Mouse (Mus musculus) embryonic facial prominence, embryonic 13.5 days (tissue): ENCODE results near the gene 1700013F07Rik. TPM values are rescaled to one million over a fixed set of nuclear protein-coding genes. Genes with fewer than 3 reads are reported as not detected.
A peak's percentile ranks its signal among the peaks of the same experiment; 100 is the strongest.
"Not testable (repeated sequence)": the region's sequence is repeated elsewhere in the genome, so short reads cannot be mapped to it uniquely, and the experiment has no call there.

Experiments used
- ATAC-seq: fragments of 200-750 bp; cut with Nextera tagmentation; 2 replicates; pipeline ENCODE4 v1.8.0; 2017; ENCODE audit warnings: low read depth; ENCODE audit not compliant: insufficient number of reproducible peaks, insufficient read depth, low FRiP score, low TSS enrichment
- H3K27ac ChIP-seq: fragments of 300-500 bp; sonication (generic); 2 replicates; pipeline ENCODE4 v1.5.1; 2015; ENCODE audit warnings: moderate library complexity, mild to moderate bottlenecking, inconsistent platforms
- H3K27me3 ChIP-seq: fragments of 300-500 bp; sonication (generic); 2 replicates; pipeline ENCODE4 v1.6.1; 2015; ENCODE audit warnings: mild to moderate bottlenecking, inconsistent platforms
- H3K36me3 ChIP-seq: fragments of 300-500 bp; sonication (generic); 2 replicates; pipeline ENCODE4 v1.6.1; 2015; ENCODE audit warnings: mild to moderate bottlenecking, inconsistent platforms
- H3K4me1 ChIP-seq: fragments of 300-500 bp; sonication (generic); 2 replicates; pipeline ENCODE4 v1.6.1; 2015; ENCODE audit warnings: inconsistent platforms
- H3K4me2 ChIP-seq: fragments of 300-500 bp; sonication (generic); 2 replicates; pipeline ENCODE4 v1.6.1; 2015; ENCODE audit warnings: moderate library complexity, mild to moderate bottlenecking, inconsistent platforms
- H3K4me3 ChIP-seq: fragments of 300-500 bp; sonication (generic); 2 replicates; pipeline ENCODE4 v1.5.1; 2015; ENCODE audit warnings: mild to moderate bottlenecking, inconsistent platforms
- H3K9ac ChIP-seq: fragments of 300-500 bp; sonication (generic); 2 replicates; pipeline ENCODE4 v1.6.1; 2015; ENCODE audit warnings: mild to moderate bottlenecking, inconsistent platforms
- H3K9me3 ChIP-seq: fragments of 300-500 bp; sonication (generic); 2 replicates; pipeline ENCODE4 v1.6.1; 2016; ENCODE audit warnings: inconsistent platforms
- WGBS: fragments of 180-500 bp; shearing (Covaris S2); methylation state at CpG from one replicate; pipeline ENCODE4 v1.1.7; 2015; ENCODE audit warnings: mixed read lengths; 5-methylcytosine and 5-hydroxymethylcytosine counted together
- polyA plus RNA-seq: library from polyadenylated mRNA; unstranded; fragments of >200 nt; fragmentation: Nextera tagmentation; extraction: Ambion mirVana; gene quantifications from 2 replicates; pipeline ENCODE4 v1.2.1, GENCODE M21; 2015

The 1700013F07Rik gene
- polyA plus RNA-seq: not detected in 2 replicates

DNA sequence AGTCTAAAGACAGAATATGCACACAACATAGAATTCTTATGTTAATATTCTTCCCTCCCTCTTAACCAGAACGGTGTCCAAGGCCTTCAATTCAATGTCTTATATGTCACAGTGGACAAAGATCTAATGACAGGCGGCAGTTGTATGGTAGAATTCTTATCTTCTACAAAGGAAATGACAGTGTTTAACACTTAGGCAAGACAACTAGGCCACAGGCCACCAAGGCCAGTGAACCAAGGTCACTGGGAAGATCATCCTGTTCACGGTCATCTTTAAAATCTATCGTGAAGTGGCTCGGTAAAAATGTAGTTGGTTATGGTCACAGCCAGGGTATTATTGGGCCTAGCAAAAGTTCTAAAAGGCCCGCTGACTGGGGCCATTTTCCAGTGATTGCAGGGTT lies at the start of gene 1700013F07Rik:
Gene 1700013F07Rik (plus strand): TSS at position 200 of the 400 bp plus-strand sequence.
- H3K4me3 ChIP-seq: no peak within 1 kb of the TSS
- H3K9me3 ChIP-seq: no peaks in the 10 kb centered on the region
- H3K36me3 ChIP-seq: no peaks in the 10 kb centered on the region
- H3K27me3 ChIP-seq: peaks cover 26% of the 10 kb centered on the region
- no peak within 1 kb of the TSS for H3K4me2 ChIP-seq
- no peak within 1 kb of the TSS for H3K9ac ChIP-seq
- no peak for ATAC-seq
- 92% methylated on average over 6 of the region's 6 CpGs for WGBS
- H3K4me1 ChIP-seq: peaks cover 14% of the 10 kb centered on the region
- no peak within 1 kb of the TSS for H3K27ac ChIP-seq

DNA sequence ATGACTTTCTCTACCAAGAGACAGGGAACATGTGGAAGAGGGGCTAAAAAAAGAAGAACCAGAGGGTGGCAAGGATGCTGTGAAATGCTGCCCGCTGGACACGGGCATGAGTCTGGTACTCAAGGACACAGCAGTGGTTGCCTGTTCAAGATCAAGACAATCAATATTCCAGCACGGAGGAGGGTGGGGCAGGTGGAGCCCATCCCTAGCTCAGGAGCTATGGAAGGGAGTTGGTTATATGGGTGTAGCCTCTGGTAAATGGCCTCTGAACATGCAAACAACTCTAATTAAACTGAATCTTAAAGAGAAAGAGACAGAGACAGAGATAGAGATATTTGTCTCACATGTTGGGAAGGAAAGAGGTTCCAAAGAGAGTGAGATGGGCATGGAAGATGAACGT lies 49.2 kb upstream of the 1700013F07Rik start:
- no peak overlapping the region for H3K9ac ChIP-seq
- no peak overlapping the region for H3K4me3 ChIP-seq
- no peak overlapping the region for H3K27ac ChIP-seq
- H3K9me3 ChIP-seq: 0 out of 2 replicates have a peak, but pooled peaks cover 3% of the 10 kb centered on the region
- H3K4me2 ChIP-seq: no peak overlapping the region
- ATAC-seq: no peak
- H3K4me1 ChIP-seq: no peaks in the 10 kb centered on the region; the same call in 1 of the 2 replicates
- 87% methylated on average over 4 of the region's 4 CpGs for WGBS
- H3K27me3 ChIP-seq: no peaks in the 10 kb centered on the region
- H3K36me3 ChIP-seq: no peaks in the 10 kb centered on the region

DNA sequence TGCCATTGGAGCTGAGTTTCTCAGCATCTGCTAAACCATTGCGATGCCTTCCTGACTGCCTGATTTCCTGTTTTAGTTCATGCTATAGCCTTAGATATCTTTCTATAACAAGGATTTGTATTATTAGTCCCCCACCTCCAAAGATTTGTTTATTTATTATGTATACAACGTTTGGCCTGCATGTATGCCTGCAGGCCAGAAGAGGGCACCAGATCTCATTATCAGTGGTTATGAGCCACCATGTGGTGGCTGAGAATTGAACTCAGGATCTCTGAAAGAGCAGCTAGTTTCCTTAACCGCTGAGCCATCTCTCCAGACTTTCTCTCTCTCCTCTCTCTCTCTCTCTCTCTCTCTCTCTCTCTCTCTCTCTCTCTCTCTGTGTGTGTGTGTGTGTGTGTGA lies 44.0 kb upstream of the 1700013F07Rik start:
- no peaks in the 10 kb centered on the region for H3K4me1 ChIP-seq
- no peak overlapping the region for H3K4me2 ChIP-seq
- no peak overlapping the region for H3K4me3 ChIP-seq
- no peaks in the 10 kb centered on the region for H3K36me3 ChIP-seq
- H3K9me3 ChIP-seq: no peaks in the 10 kb centered on the region
- H3K9ac ChIP-seq: no peak overlapping the region
- H3K27ac ChIP-seq: no peak overlapping the region
- peaks cover 3% of the 10 kb centered on the region for H3K27me3 ChIP-seq
- ATAC-seq: no peak
- WGBS: 37% methylated on average over 3 of the region's 3 CpGs

DNA sequence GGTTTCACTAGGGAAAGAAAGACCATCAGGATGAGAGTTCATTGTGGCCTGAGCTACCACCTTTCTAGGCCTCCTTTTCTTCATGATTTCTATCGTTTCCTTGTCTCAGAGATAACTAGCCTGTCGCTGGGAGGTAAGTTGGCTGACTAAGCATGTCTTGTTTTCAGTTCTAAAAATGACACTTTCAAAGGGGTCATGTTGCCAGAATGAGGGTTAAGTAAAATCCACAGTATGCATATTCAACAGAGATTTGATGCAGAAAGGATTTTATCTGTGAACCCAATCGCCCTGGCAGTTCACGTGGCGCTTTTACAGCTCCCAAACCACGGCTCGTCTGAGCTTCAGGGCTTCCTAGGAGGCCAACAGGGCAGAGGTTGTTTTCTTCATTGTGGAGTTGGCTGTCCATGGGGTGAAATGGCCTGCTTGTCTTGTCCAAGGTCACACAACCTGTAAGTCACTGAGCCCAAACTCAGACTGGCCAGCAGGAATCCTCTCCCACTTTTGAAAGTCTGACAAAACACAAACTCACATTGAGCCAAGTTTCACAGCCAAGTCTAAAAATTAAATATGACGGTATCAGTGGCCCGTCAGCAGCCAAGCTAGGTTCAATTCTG lies 39.0 kb upstream of the 1700013F07Rik start:
- no peak overlapping the region for H3K4me2 ChIP-seq
- H3K4me1 ChIP-seq: peaks cover 11% of the 10 kb centered on the region
- H3K27me3 ChIP-seq: peaks cover 3% of the 10 kb centered on the region
- no peak for ATAC-seq
- H3K9me3 ChIP-seq: no peaks in the 10 kb centered on the region
- H3K9ac ChIP-seq: no peak overlapping the region
- H3K4me3 ChIP-seq: no peak overlapping the region
- H3K27ac ChIP-seq: no peak overlapping the region
- WGBS: 73% methylated on average over 9 of the region's 9 CpGs
- H3K36me3 ChIP-seq: no peaks in the 10 kb centered on the region

DNA sequence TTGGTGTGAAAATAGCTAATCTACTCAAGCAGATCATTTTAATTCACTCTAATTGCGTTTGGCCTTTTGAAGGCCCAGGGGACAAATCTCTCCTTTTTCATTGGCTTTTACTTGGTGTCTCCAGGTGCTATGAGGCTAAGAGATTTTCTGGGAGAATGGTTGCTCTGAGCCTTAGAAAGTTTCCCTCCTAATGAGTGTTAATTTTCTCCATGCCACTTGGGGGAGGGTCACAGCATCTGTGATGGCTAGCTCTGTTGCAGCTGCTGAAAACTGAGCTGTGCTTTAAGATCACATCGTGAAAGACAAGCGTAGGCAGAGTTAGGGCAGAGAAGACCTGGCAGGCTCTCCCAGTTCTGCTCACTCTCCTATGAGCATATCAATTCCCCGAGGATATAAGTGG lies 38.5 kb upstream of the 1700013F07Rik start:
- no peaks in the 10 kb centered on the region for H3K36me3 ChIP-seq
- H3K4me1 ChIP-seq: peaks cover 11% of the 10 kb centered on the region
- no peak overlapping the region for H3K4me3 ChIP-seq
- peaks cover 3% of the 10 kb centered on the region for H3K27me3 ChIP-seq
- H3K9me3 ChIP-seq: no peaks in the 10 kb centered on the region
- H3K27ac ChIP-seq: no peak overlapping the region
- H3K4me2 ChIP-seq: peak overlapping the region; percentile 33; the same call in 1 of the 2 replicates
- ATAC-seq: no peak
- H3K9ac ChIP-seq: no peak overlapping the region
- whole genome bisulfite sequencing: 25% methylated on average over 4 of the region's 4 CpGs

DNA sequence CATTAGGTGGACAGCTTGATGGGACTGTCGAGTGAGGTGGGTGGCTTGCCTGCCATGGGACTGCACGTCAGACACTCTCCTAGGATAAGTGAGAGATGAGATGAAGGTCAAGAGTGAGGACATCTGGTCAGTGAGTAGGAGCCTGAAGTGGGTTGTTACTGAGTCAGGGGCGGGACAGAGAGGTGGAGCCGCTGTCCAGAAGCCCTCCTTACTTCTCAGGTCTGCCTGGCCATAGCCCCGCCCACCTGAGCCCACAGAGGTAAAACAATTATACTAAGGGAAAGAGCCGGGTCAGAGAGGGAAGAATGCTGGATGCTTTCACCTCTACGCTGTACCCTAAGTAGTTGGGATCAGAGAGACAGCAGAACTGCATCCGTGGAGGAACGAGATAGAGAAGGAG lies 36.3 kb upstream of the 1700013F07Rik start:
- Histone ChIP-seq H3K9me3 (no peaks in the 10 kb centered on the region), H3K27ac (no peak overlapping the region), H3K9ac (no peak overlapping the region), H3K36me3 (no peaks in the 10 kb centered on the region), H3K27me3 (no peaks in the 10 kb centered on the region; the same call in none of the 2 replicates), H3K4me1 (peaks cover 11% of the 10 kb centered on the region), H3K4me2 (no peak overlapping the region), H3K4me3 (no peak overlapping the region)
- WGBS: 39% methylated on average over 9 of the region's 9 CpGs
- no peak for ATAC-seq

DNA sequence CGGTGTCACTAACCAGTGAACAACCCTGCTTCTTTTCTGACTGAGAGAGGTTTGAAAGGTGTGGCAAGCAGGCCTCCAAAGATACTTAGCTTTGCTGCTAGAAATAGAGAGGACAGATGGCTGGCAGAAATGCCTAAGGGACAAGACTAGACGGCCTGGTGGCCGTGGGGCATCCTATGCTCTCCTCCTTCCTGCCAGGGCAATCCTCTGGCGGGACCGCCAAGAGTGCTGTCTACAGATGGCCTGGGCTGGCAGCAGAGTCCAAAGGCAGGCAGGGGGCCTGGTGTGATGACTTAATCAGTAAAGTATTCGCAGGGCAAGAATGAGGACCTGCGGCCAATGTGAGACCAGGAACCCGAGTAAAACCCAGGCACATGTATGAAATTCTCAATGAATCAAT lies 34.1 kb upstream of the 1700013F07Rik start:
- H3K27me3 ChIP-seq: no peaks in the 10 kb centered on the region; the same call in 1 of the 2 replicates
- no peak for ATAC-seq
- no peak overlapping the region for H3K4me2 ChIP-seq
- WGBS: 77% methylated on average over 8 of the region's 8 CpGs
- no peak overlapping the region for H3K9ac ChIP-seq
- no peaks in the 10 kb centered on the region for H3K9me3 ChIP-seq
- peaks cover 11% of the 10 kb centered on the region for H3K4me1 ChIP-seq
- no peaks in the 10 kb centered on the region for H3K36me3 ChIP-seq
- H3K4me3 ChIP-seq: no peak overlapping the region
- no peak overlapping the region for H3K27ac ChIP-seq

DNA sequence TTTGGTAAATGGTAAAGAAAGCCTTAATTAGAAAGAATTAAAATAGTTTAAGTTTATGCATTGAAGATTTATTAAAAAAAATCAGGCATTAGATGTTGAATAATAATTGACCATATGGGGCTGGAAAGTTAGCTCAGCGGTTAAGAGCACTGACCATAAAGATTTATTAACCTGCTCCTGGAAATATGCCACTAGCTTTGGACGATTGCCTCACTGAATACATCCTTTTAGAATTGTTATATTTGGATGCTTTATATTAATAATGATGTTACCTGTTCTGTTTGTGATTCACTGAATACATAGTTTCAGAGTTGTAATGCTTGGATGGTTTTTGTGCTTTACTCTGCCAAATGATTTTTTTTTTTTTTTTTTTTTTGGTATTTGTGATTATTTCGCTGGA lies 32.5 kb upstream of the 1700013F07Rik start:
- not testable (repeated sequence) for H3K4me2 ChIP-seq, H3K9ac ChIP-seq, H3K9me3 ChIP-seq, H3K36me3 ChIP-seq, H3K4me3 ChIP-seq, H3K27me3 ChIP-seq, H3K27ac ChIP-seq, ATAC-seq, H3K4me1 ChIP-seq
- 85% methylated on average over 3 of the region's 3 CpGs for WGBS

DNA sequence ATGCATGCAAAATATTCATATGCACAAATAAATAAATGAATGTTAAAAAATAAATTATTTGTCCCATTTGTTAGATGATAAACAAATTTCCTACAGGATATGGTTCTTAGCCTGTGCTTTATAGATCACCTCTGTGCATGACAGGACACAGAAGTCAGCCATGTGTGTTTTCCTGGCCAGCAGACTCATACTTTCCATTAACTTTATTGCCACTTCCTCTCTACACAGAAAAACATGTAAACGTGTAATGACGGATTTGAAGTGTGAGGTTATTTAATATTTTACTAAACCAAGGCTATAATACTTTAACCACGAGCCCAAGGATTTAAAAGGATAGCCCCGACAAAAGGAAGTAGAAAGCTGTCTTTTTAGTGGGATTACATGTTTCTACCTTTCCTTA lies 30.0 kb upstream of the 1700013F07Rik start:
- Histone ChIP-seq H3K4me3 (no peak overlapping the region), H3K9ac (no peak overlapping the region), H3K27me3 (no peaks in the 10 kb centered on the region), H3K4me2 (no peak overlapping the region), H3K27ac (no peak overlapping the region), H3K9me3 (no peaks in the 10 kb centered on the region), H3K4me1 (peaks cover 5% of the 10 kb centered on the region; the same call in 1 of the 2 replicates), H3K36me3 (no peaks in the 10 kb centered on the region)
- no peak for ATAC-seq
- WGBS: 79% methylated on average over 4 of the region's 4 CpGs

DNA sequence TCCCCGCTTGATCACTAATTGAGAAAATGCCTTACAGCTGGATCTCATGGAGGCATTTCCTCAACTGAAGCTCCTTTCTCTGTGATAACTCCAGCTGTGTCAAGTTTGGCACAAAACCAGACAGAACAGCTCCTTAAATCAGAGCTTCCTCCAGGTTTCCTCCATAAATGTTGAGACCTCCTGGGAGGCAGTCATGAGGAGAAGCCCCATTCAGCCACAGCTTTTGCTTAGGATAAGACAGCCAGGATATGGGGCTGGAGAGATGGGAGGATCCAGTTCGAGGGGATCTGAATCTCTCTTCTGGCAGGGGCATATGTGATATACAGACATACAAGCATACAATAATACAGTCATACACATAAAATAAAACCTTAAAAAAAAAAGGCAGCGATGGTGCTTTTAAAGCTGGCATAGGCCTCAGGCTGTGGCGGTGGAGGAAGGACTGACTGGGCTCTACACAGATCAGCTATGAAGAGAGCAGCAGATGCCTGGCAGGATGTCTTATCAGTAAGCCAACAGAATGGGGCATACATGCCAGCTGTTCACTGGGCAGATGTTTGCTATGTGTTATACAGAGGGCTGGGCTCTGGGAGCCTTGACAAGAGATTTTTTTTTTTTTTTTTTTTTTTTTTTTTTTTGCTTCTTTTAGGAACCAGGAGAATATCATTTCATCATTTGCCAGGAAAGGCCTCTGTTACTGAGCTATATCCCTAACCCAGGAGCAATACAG lies 25.0 kb upstream of the 1700013F07Rik start:
- H3K9ac ChIP-seq: no peak overlapping the region
- no peaks in the 10 kb centered on the region for H3K36me3 ChIP-seq
- ATAC-seq: no peak
- H3K4me3 ChIP-seq: no peak overlapping the region
- H3K4me1 ChIP-seq: peaks cover 13% of the 10 kb centered on the region
- 53% methylated on average over 4 of the region's 4 CpGs for WGBS
- no peaks in the 10 kb centered on the region for H3K9me3 ChIP-seq
- no peaks in the 10 kb centered on the region for H3K27me3 ChIP-seq
- no peak overlapping the region for H3K4me2 ChIP-seq
- H3K27ac ChIP-seq: no peak overlapping the region

DNA sequence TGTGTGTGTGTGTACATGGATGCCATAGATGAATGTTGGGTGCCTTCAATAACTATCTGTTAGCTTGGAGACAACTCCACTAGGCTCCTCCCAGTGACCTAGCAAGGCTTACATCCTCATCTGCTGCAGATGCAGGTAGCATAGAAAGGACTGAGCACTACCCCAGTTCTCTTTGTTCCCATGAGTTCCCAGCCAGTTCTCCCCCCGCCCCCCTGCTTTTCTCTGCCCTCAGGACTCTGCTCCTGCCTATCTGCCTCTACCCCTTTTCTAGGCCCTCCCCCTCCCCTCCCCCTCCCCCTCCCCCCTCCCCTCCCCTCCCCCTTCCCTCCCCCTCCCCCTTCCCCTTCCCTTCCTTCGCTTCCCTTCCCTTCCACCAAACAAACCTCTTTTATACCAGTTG lies 23.8 kb upstream of the 1700013F07Rik start:
- WGBS: 48% methylated on average over 2 of the region's 2 CpGs
- no peaks in the 10 kb centered on the region for H3K9me3 ChIP-seq

More for the DNA sequence above, 23.8 kb upstream of the 1700013F07Rik start:
- H3K4me3 ChIP-seq: no peak overlapping the region
- no peak overlapping the region for H3K9ac ChIP-seq
- H3K36me3 ChIP-seq: no peaks in the 10 kb centered on the region
- H3K27ac ChIP-seq: no peak overlapping the region; the same call in 1 of the 2 replicates
- no peak for ATAC-seq
- no peak overlapping the region for H3K4me2 ChIP-seq
- peaks cover 13% of the 10 kb centered on the region for H3K4me1 ChIP-seq
- no peaks in the 10 kb centered on the region for H3K27me3 ChIP-seq
